Mouse (Mus musculus) liver, embryonic 14.5 days (tissue): ENCODE results near the gene Map2k5. TPM values are rescaled to one million over a fixed set of nuclear protein-coding genes. Genes with fewer than 3 reads are reported as not detected.

Experiments used
- ATAC-seq: fragments of 200-750 bp; cut with Nextera tagmentation; 2 replicates; pipeline ENCODE4 v1.8.0; 2017; ENCODE audit warnings: moderate number of reproducible peaks, mild to moderate bottlenecking, moderate library complexity; ENCODE audit not compliant: insufficient read depth
- DNase-seq, 3 experiments: peaks; one replicate each; pipeline ENCODE4 v3.0.0-alpha.2; 2012 to 2013; ENCODE audit warnings: low read depth in 3 of 3, low spot score in 3 of 3
- H3K27ac ChIP-seq: fragments of 300-500 bp; sonication (generic); 2 replicates; pipeline ENCODE4 v1.5.1; 2014; ENCODE audit warnings: moderate library complexity, mild to moderate bottlenecking, control low read depth, inconsistent platforms
- H3K27me3 ChIP-seq: fragments of 300-500 bp; sonication (generic); 2 replicates; pipeline ENCODE4 v1.6.1; 2014; ENCODE audit warnings: mild to moderate bottlenecking, low read length, moderate library complexity; ENCODE audit not compliant: control insufficient read depth, insufficient read depth
- H3K36me3 ChIP-seq: fragments of 300-500 bp; sonication (generic); replicated peaks from 2 replicates; pipeline ENCODE4 v1.6.1; 2014; ENCODE audit warnings: low read depth; ENCODE audit not compliant: control insufficient read depth, insufficient read depth
- H3K4me1 ChIP-seq, 2 experiments: fragments of 200-500 bp in 1 of 2; fragments of 300-500 bp in 1 of 2; sonication (generic) in 1 of 2; replicated peaks; 2 replicates each; pipeline ENCODE4 v1.6.1; 2012 to 2014; ENCODE audit warnings: antibody characterized with exemption in 1 of 2, inconsistent platforms in 1 of 2, low read length in 1 of 2; ENCODE audit not compliant: control insufficient read depth in 2 of 2, insufficient read depth in 2 of 2
- H3K4me2 ChIP-seq: fragments of 300-500 bp; sonication (generic); 2 replicates; pipeline ENCODE4 v1.6.1; 2014; ENCODE audit warnings: low read depth, mild to moderate bottlenecking, control low read depth, moderate library complexity
- H3K4me3 ChIP-seq, 2 experiments: fragments of 200-500 bp in 1 of 2; fragments of 300-500 bp in 1 of 2; sonication (generic) in 1 of 2; 2 replicates each; pipeline ENCODE4 v1.5.1; 2012 to 2014; ENCODE audit warnings: low read depth in 2 of 2, low read length in 2 of 2, mild to moderate bottlenecking in 2 of 2, control low read depth in 1 of 2, inconsistent platforms in 1 of 2, moderate library complexity in 1 of 2; ENCODE audit not compliant: insufficient read depth in 1 of 2
- H3K9ac ChIP-seq: fragments of 300-500 bp; sonication (generic); replicated peaks from 2 replicates; pipeline ENCODE4 v1.6.1; 2014; ENCODE audit warnings: mild to moderate bottlenecking, control low read depth, moderate library complexity
- H3K9me3 ChIP-seq: fragments of 300-500 bp; sonication (generic); 2 replicates; pipeline ENCODE4 v1.6.1; 2016; ENCODE audit warnings: low read length, mixed read lengths; ENCODE audit not compliant: control insufficient read depth
- CTCF ChIP-seq: IDR thresholded peaks from 2 replicates; pipeline ENCODE4 v1.5.1; 2016; ENCODE audit warnings: antibody characterized with exemption, low read depth, control low read depth
- EP300 ChIP-seq: IDR thresholded peaks from 2 replicates; pipeline ENCODE4 v1.6.1; 2016; ENCODE audit warnings: antibody characterized with exemption, low read depth
- WGBS: fragments of 180-500 bp; shearing (Covaris S2); extraction: QIAGEN DNeasy Blood & Tissue Kit; methylation state at CpG from one replicate; pipeline ENCODE4 v1.1.7; 2014; ENCODE audit not compliant: insufficient replicate concordance; 5-methylcytosine and 5-hydroxymethylcytosine counted together
- polyA plus RNA-seq, 2 experiments: library from polyadenylated mRNA; depleted of rRNA in 1 of 2; stranded (reverse) in 1 of 2; unstranded in 1 of 2; fragments of >200 nt; fragmentation: Nextera tagmentation in 1 of 2; extraction: Ambion mirVana in 1 of 2; gene quantifications; 2 replicates each; pipeline versions ENCODE4 v1.2.1 to v1.2.3; 2012 to 2014

Map2k5 gene
- 4.8 and 6.1 TPM in 2 replicates for polyA plus RNA-seq (2012; rRNA removed)
- polyA plus RNA-seq (2014; fragmentation: Nextera tagmentation; extraction: Ambion mirVana): 7.4 and 8.4 TPM in 2 replicates

- ATAC-seq (peak; percentile 93), DNase-seq (peak; percentile 76 to 82 (median 78))
- H3K36me3 ChIP-seq: no peaks in the 10 kb centered on the region
- WGBS: under 1% methylated on average over 58 of the region's 58 CpGs
- H3K9me3 ChIP-seq: no peaks in the 10 kb centered on the region
- no peaks in the 10 kb centered on the region for H3K27me3 ChIP-seq
- peak within 1 kb of the TSS; percentile 82 for H3K4me2 ChIP-seq
- H3K4me3 ChIP-seq: peak within 1 kb of the TSS; percentile 82 to 95
- TF ChIP-seq CTCF (no peak), EP300 (peak; percentile 26; the same call in 1 of the 2 replicates)
- H3K9ac ChIP-seq: peak within 1 kb of the TSS; percentile 78
- peaks cover 9% of the 10 kb centered on the region in 2 experiments for H3K4me1 ChIP-seq
- H3K27ac ChIP-seq: peak within 1 kb of the TSS; percentile 50
Observed at GRCm38 (mm10) chr9:63377270-63378142, at the start of gene Map2k5. Gene Map2k5, minus strand, starts transcription at chr9:63377902.

- ATAC-seq (no peak), DNase-seq (no peak)
- H3K9ac ChIP-seq: no peak overlapping the region
- no peak overlapping the region for H3K4me3 ChIP-seq
- TF ChIP-seq EP300 (no peak), CTCF (no peak)
- H3K27me3 ChIP-seq: no peaks in the 10 kb centered on the region
- no peak overlapping the region for H3K4me2 ChIP-seq
- no peaks in the 10 kb centered on the region for H3K36me3 ChIP-seq
- WGBS: 48% methylated on average over 9 of the region's 9 CpGs
- no peaks in the 10 kb centered on the region for H3K9me3 ChIP-seq
- H3K27ac ChIP-seq: no peak overlapping the region
- H3K4me1 ChIP-seq: no peaks in the 10 kb centered on the region
Observed at GRCm38 (mm10) chr9:63421096-63421736, 43.5 kb upstream of the Map2k5 start.

- no peak overlapping the region for H3K4me2 ChIP-seq
- WGBS: 55% methylated on average over 6 of the region's 6 CpGs
- H3K9ac ChIP-seq: no peak overlapping the region
- no peak for TF ChIP-seq EP300
- TF ChIP-seq CTCF: no peak
- H3K4me3 ChIP-seq: no peak overlapping the region
- H3K36me3 ChIP-seq: no peaks in the 10 kb centered on the region
- H3K27ac ChIP-seq: no peak overlapping the region
- no peak for ATAC-seq
- no peaks in the 10 kb centered on the region for H3K4me1 ChIP-seq
- no peaks in the 10 kb centered on the region for H3K9me3 ChIP-seq
- H3K27me3 ChIP-seq: no peaks in the 10 kb centered on the region
- DNase-seq: no peak
Observed at GRCm38 (mm10) chr9:63420396-63420795, 42.7 kb upstream of the Map2k5 start.

DNA sequence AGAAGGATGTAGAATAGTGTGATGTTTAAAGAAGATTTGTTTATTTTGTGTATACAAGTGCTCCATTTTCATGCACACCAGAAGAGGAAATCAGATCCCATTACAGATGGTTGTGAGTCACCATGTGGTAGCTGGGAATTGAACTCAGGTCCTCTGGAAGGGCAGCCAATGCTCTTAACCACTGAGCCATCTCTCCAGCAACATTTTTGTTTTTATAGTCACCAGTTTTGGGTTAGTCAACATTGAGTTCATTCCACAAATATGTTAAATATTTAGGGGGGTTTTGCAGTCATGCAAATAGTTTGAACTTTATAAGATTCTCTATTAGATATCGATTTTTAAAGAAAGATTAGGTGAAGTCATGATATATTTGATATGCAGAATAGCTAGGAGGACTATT, 22.5 kb upstream of the Map2k5 start:
- Histone ChIP-seq H3K4me1 (peaks cover 6 to 9% of the 10 kb centered on the region in 2 experiments), H3K36me3 (no peaks in the 10 kb centered on the region), H3K27me3 (no peaks in the 10 kb centered on the region), H3K4me3 (no peak overlapping the region), H3K4me2 (no peak overlapping the region), H3K9me3 (no peaks in the 10 kb centered on the region), H3K27ac (no peak overlapping the region), H3K9ac (no peak overlapping the region)
- WGBS: 73% methylated on average over 1 of the region's 1 CpGs
- DNase-seq (no peak), ATAC-seq (no peak)
- TF ChIP-seq EP300 (no peak), CTCF (no peak)

GRCm38 (mm10) chr9:63399463-63399815, 21.7 kb upstream of the Map2k5 start:
- Histone ChIP-seq H3K36me3 (no peaks in the 10 kb centered on the region), H3K4me3 (peak overlapping the region; percentile 76 to 93), H3K9ac (peak overlapping the region; percentile 71), H3K27me3 (no peaks in the 10 kb centered on the region), H3K4me1 (peaks cover 6 to 9% of the 10 kb centered on the region in 2 experiments), H3K27ac (peak overlapping the region; percentile 41), H3K9me3 (no peaks in the 10 kb centered on the region), H3K4me2 (peak overlapping the region; percentile 90)
- TF ChIP-seq CTCF: no peak
- no peak for TF ChIP-seq EP300
- DNase-seq (no peak), ATAC-seq (peak; percentile 29; the same call in 1 of the 2 replicates)
- 2% methylated on average over 8 of the region's 8 CpGs for WGBS
